Mouse (Mus musculus) ZHBTc4 (cell line): ENCODE data around the gene Cd164.
A peak's percentile ranks its signal among the peaks of the same experiment; 100 is the strongest.

Source experiments
- DNase-seq: peaks from one replicate; pipeline ENCODE4 v3.0.0-alpha.2; 2011; ENCODE audit warnings: low read depth, low spot score

The Cd164 gene

GRCm38 (mm10) chr10:41518981-41519618, at the start of gene Cd164:
Gene Cd164, plus strand, starts transcription at chr10:41519414.
- DNase-seq: peak; percentile 98

GRCm38 (mm10) chr10:41470693-41471092, 48.5 kb upstream of the Cd164 start:
- no peak for DNase-seq

- peak; percentile 85 for DNase-seq
Measured at GRCm38 (mm10) chr10:41472534-41472933, 46.7 kb upstream of the Cd164 start.

- peak; percentile 85 for DNase-seq
Measured at GRCm38 (mm10) chr10:41472962-41473481, 46.2 kb upstream of the Cd164 start.

- DNase-seq: no peak
Measured at GRCm38 (mm10) chr10:41473782-41474468, 45.3 kb upstream of the Cd164 start.

- no peak for DNase-seq
Measured at GRCm38 (mm10) chr10:41474981-41475391, 44.2 kb upstream of the Cd164 start.

- DNase-seq: peak; percentile 72
Measured at GRCm38 (mm10) chr10:41476171-41477017, 42.8 kb upstream of the Cd164 start, which contains the start of gene Mical1. Gene Mical1, plus strand, starts transcription at chr10:41476314.

GRCm38 (mm10) chr10:41477018-41477277, 42.3 kb upstream of the Cd164 start:
- no peak for DNase-seq

- peak; percentile 85 for DNase-seq
Measured at GRCm38 (mm10) chr10:41477278-41478181, 41.7 kb upstream of the Cd164 start.

GRCm38 (mm10) chr10:41479961-41480360, 39.3 kb upstream of the Cd164 start:
- DNase-seq: no peak

GRCm38 (mm10) chr10:41480938-41481880, 38.0 kb upstream of the Cd164 start:
- DNase-seq: peak; percentile 70

- no peak for DNase-seq
Measured at GRCm38 (mm10) chr10:41482446-41482845, 36.8 kb upstream of the Cd164 start.

GRCm38 (mm10) chr10:41485778-41486177, 33.4 kb upstream of the Cd164 start:
- no peak for DNase-seq

GRCm38 (mm10) chr10:41486506-41487170, 32.6 kb upstream of the Cd164 start:
- no peak for DNase-seq

GRCm38 (mm10) chr10:41488877-41489276, 30.3 kb upstream of the Cd164 start:
- DNase-seq: no peak

GRCm38 (mm10) chr10:41489294-41489693, 29.9 kb upstream of the Cd164 start:
- DNase-seq: no peak

- peak; percentile 96 for DNase-seq
Measured at GRCm38 (mm10) chr10:41489708-41490517, 29.3 kb upstream of the Cd164 start, which contains the start of the genes Smpd2 and Ppil6. Gene Smpd2, minus strand, starts transcription at chr10:41490369. Gene Ppil6, plus strand, starts transcription at chr10:41490439.

GRCm38 (mm10) chr10:41490518-41490873, 28.7 kb upstream of the Cd164 start:
- DNase-seq: no peak

GRCm38 (mm10) chr10:41491111-41491510, 28.1 kb upstream of the Cd164 start:
- no peak for DNase-seq
